Comparison of ENCODE assay signal across 9 mouse cellular contexts in the genomic region with DNA sequence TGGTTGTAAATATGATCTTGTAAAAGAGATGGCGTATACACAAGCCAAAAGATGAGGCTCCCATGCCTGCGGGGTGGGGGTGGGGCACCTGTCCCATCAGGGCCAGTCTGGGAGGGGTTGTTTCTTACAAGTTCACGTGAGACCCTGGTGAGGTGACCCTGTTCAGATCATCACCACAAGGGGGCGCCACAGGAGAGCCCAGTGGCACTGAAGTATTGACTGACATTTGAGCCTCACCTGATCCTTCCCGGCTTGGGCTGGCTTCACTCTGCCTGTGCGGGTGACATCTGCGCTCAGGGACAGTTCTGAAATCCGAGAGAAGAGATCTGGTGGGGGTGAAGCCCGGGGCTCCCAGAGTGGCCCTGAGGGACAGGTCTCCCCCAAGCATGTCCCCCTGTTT. TPM values are rescaled to one million over a fixed set of nuclear protein-coding genes. Genes with fewer than 3 reads are reported as not detected.
DNase-seq lines count a peak whose midpoint lies in the region; ATAC-seq and TF ChIP-seq lines count a peak whose summit lies in the region.
"Had no signal": no experiment of that assay in that cellular context is flagged by ENCODE, and none has a peak within 500 bp of the region (broad histone marks: within the 10 kb centered on the region; RNA-seq: fewer than 3 reads in every experiment).

No protein-coding gene starts in this region.

- H3K36me3 ChIP-seq in heart, postnatal 0 days (replicated peaks; ENCODE audit: control insufficient read depth, insufficient read depth, low read length): no peaks in the 10 kb centered on the region
- no peaks in the 10 kb centered on the region for H3K36me3 ChIP-seq in splenic B cell, adult 2 months (ENCODE audit: control insufficient read depth, insufficient read depth, low read length, poor library complexity, severe bottlenecking)
- H3K36me3 ChIP-seq: hindbrain, embryonic 15.5 days had no signal

- ATAC-seq in heart, postnatal 0 days (ENCODE audit: insufficient read depth, low read depth): peak; percentile 58

- peak; percentile 49 for TF ChIP-seq CTCF in heart, postnatal 0 days (IDR thresholded peaks at IDR 0.05; ENCODE audit: low read depth)

- no peak overlapping the region for H3K27ac ChIP-seq in heart, postnatal 0 days (ENCODE audit: low read depth)
- H3K27ac ChIP-seq: hindbrain, embryonic 15.5 days had no signal

- no peaks in the 10 kb centered on the region for H3K4me1 ChIP-seq in heart, postnatal 0 days (ENCODE audit: control insufficient read depth, insufficient read depth)
- H3K4me1 ChIP-seq: hindbrain, embryonic 15.5 days had no signal

- no peak overlapping the region for H3K9ac ChIP-seq in heart, postnatal 0 days (replicated peaks; ENCODE audit: low read depth, low read length)
- H3K9ac ChIP-seq: hindbrain, embryonic 15.5 days had no signal

- H3K27me3 ChIP-seq in heart, postnatal 0 days (ENCODE audit: control insufficient read depth, insufficient read depth, low read length): no peaks in the 10 kb centered on the region
- no peaks in the 10 kb centered on the region for H3K27me3 ChIP-seq in splenic B cell, adult 2 months (ENCODE audit: control insufficient read depth, insufficient read depth, low read length, poor library complexity, severe bottlenecking)
- H3K27me3 ChIP-seq: hindbrain, embryonic 15.5 days had no signal

- no peak overlapping the region for H3K4me3 ChIP-seq in heart, postnatal 0 days (ENCODE audit: low read depth, low read length)
- H3K4me3 ChIP-seq: hindbrain, embryonic 15.5 days had no signal

- no peaks in the 10 kb centered on the region for H3K9me3 ChIP-seq in heart, postnatal 0 days (replicated peaks; ENCODE audit: control insufficient read depth, low read length)
- H3K9me3 ChIP-seq: hindbrain, embryonic 15.5 days had no signal

- WGBS in heart, postnatal 0 days: 20% methylated on average over 9 of the region's 9 CpGs

- DNase-seq in layer of hippocampus, postnatal 25 days (ENCODE audit: extremely low spot score in 1 of 2, low spot score in 1 of 2): peak; percentile 17 to 55
- no peak for DNase-seq in layer of hippocampus, adult 9-11 months
- peak; percentile 36 for DNase-seq in MEL-GATA-1-ER (ENCODE audit: extremely low read depth, low read depth)
- peak; percentile 16 for DNase-seq in cerebellum, adult 8-10 months
- no peak for DNase-seq in heart, postnatal 0 days (ENCODE audit: low spot score)
- peak; percentile 54 to 67 for DNase-seq in lung, adult 18-20 months
- DNase-seq in splenic B cell, adult 2 months (ENCODE audit: low read depth, low spot score): peak; percentile 78
- DNase-seq in right cerebral cortex, adult 18-20 months: no peak

- TF ChIP-seq EP300 in heart, postnatal 0 days (IDR thresholded peaks at IDR 0.05; ENCODE audit: low read depth): no peak

- H3K4me2 ChIP-seq in heart, postnatal 0 days (ENCODE audit: low read depth, low read length): no peak overlapping the region
- H3K4me2 ChIP-seq: hindbrain, embryonic 15.5 days had no signal

RNA-seq across cellular contexts. Expression of a gene that starts 10.9 kb away (rescaled TPM):
- not detected for total RNA-seq in layer of hippocampus, postnatal 25 days (2021)
- total RNA-seq in heart, postnatal 0 days (2014; rRNA removed; ENCODE audit: low replicate concordance): 2.4 and 2.7 TPM in 2 replicates
- 1.1 and 1.2 TPM in 2 replicates for polyA plus RNA-seq in heart, postnatal 0 days (2015; fragmentation: Nextera tagmentation; extraction: Ambion mirVana)

RNA-seq across cellular contexts. Expression of a gene that starts 20.7 kb away (rescaled TPM):
- total RNA-seq in layer of hippocampus, postnatal 25 days (2021): not detected
- total RNA-seq in heart, postnatal 0 days (2014; rRNA removed; ENCODE audit: low replicate concordance): not detected in 2 replicates
- 0.07 TPM in 1 of 2 replicates, not detected in the other for polyA plus RNA-seq in heart, postnatal 0 days (2015; fragmentation: Nextera tagmentation; extraction: Ambion mirVana)
- polyA plus RNA-seq: hindbrain, embryonic 15.5 days had no signal

RNA-seq across cellular contexts. Expression of a gene that starts 47.3 kb away (rescaled TPM):
- total RNA-seq in layer of hippocampus, postnatal 25 days (2021): not detected
- total RNA-seq in heart, postnatal 0 days (2014; rRNA removed; ENCODE audit: low replicate concordance): 0.04 TPM in 1 of 2 replicates, not detected in the other
- 0.11 TPM in 2 replicates for polyA plus RNA-seq in heart, postnatal 0 days (2015; fragmentation: Nextera tagmentation; extraction: Ambion mirVana)
- polyA plus RNA-seq: hindbrain, embryonic 15.5 days had no signal

Comparison
In these comparisons a context has a peak if more than half of its experiments do, and no peak if none do; other contexts are left out.
1. DNase-seq: peak in layer of hippocampus, postnatal 25 days (2 of 2), MEL-GATA-1-ER (single experiment), cerebellum, adult 8-10 months (single experiment), lung, adult 18-20 months (2 of 2) and splenic B cell, adult 2 months (single experiment); none in layer of hippocampus, adult 9-11 months (single experiment), heart, postnatal 0 days (single experiment) and right cerebral cortex, adult 18-20 months (single experiment).